Mouse (Mus musculus) hematopoietic multipotent progenitor cell, adult 10-12 weeks (in vitro differentiated cells): ENCODE measurements around the gene Reg3b. TPM values are rescaled to one million over a fixed set of nuclear protein-coding genes. Genes with fewer than 3 reads are reported as not detected.

ENCODE experiments used
- polyA plus RNA-seq: library from polyadenylated mRNA; stranded (reverse); fragments of >175 nt; gene quantifications from 2 replicates; pipeline ENCODE4 v1.2.3, GENCODE M21; 2012; ENCODE audit warnings: low replicate concordance

The Reg3b gene
- polyA plus RNA-seq: not detected in 2 replicates

GRCm38 (mm10) chr6:78370357-78370756, at the start of gene Reg3b:
Gene Reg3b, plus strand, starts transcription at chr6:78370657.

GRCm38 (mm10) chr6:78378765-78379164, 8.3 kb downstream of the Reg3b start, which contains the start of gene Reg3d:
Gene Reg3d, minus strand, starts transcription at chr6:78378865.

GRCm38 (mm10) chr6:78380409-78380808, 10.0 kb downstream of the Reg3b start, which contains the start of gene Reg3a:
Gene Reg3a, plus strand, starts transcription at chr6:78380709.

GRCm38 (mm10) chr6:78395323-78395722, 24.9 kb downstream of the Reg3b start, which contains the start of gene Reg2:
Gene Reg2, plus strand, starts transcription at chr6:78395623.

GRCm38 (mm10) chr6:78422411-78422810, 52.0 kb downstream of the Reg3b start, which contains the start of gene Reg1:
Gene Reg1, plus strand, starts transcription at chr6:78422711.

Other genes with a start within 250 kb of the Reg3b start
- not detected in 2 replicates for gene Reg3d, start 8.2 kb downstream of the Reg3b start, polyA plus RNA-seq
- not detected in 2 replicates for gene Reg3a, start 10.1 kb downstream of the Reg3b start, polyA plus RNA-seq
- gene Reg2, start 25.0 kb downstream of the Reg3b start, polyA plus RNA-seq: not detected in 2 replicates
- not detected in 2 replicates for gene Reg1, start 52.1 kb downstream of the Reg3b start, polyA plus RNA-seq
- not detected in 2 replicates for gene Reg3g, start 98.2 kb downstream of the Reg3b start, polyA plus RNA-seq